Mouse (Mus musculus): Measurements from ENCODE around the gene Inpp4a.

- no peak for TF ChIP-seq POLR2A (IDR thresholded peaks at IDR 0.05; ENCODE audit: low read depth, low read length)
- no peak for TF ChIP-seq CTCF (conservative IDR thresholded peaks at IDR 0.05 in 1 of 2, IDR thresholded peaks at IDR 0.05 in 1 of 2; ENCODE audit: low read depth in 2 of 2, low read length in 2 of 2)
- TF ChIP-seq ZKSCAN1 (IDR thresholded peaks at IDR 0.05; ENCODE audit: borderline replicate concordance, low read depth, low read length): no peak
- TF ChIP-seq TCF12 (IDR thresholded peaks at IDR 0.05; ENCODE audit: low read depth, low read length): no peak
- TF ChIP-seq POLR2AphosphoS2 (IDR thresholded peaks at IDR 0.05; ENCODE audit: low read depth, low read length): no peak
- TF ChIP-seq ELF1 (IDR thresholded peaks at IDR 0.05; ENCODE audit: low read depth, low read length): no peak
- TF ChIP-seq MAFK (IDR thresholded peaks at IDR 0.05; ENCODE audit: insufficient replicate concordance, low read length): no peak
- TF ChIP-seq E2F4 (IDR thresholded peaks at IDR 0.05; ENCODE audit: insufficient replicate concordance, low read depth, low read length): no peak
- no peak for TF ChIP-seq EP300 (IDR thresholded peaks at IDR 0.05; ENCODE audit: low read length)
- TF ChIP-seq ETS1 (conservative IDR thresholded peaks at IDR 0.05; ENCODE audit: low read depth, low read length): no peak
- TF ChIP-seq ZNF384 (IDR thresholded peaks at IDR 0.05; ENCODE audit: low read depth, low read length): no peak
- no peak for TF ChIP-seq JUND (conservative IDR thresholded peaks at IDR 0.05; ENCODE audit: low read depth, low read length)
- TF ChIP-seq IRF4 (IDR thresholded peaks at IDR 0.05; ENCODE audit: low read depth, low read length): no peak
- TF ChIP-seq MXI1 (IDR thresholded peaks at IDR 0.05; ENCODE audit: low read depth, low read length): no peak
Measured at GRCm38 (mm10) chr1:37305691-37306287, 6.1 kb downstream of the Inpp4a start.
